Mouse (Mus musculus) ovary, postnatal 10 days (tissue): ENCODE measurements at regions not wholly inside any gene's neighbourhood (a gene's known extent, or its start where the extent isn't known, plus 50 kb on each side); places are given as distances from the start of the nearest gene placed in this dataset.

ENCODE experiments used
- DNase-seq: peaks from one replicate; pipeline ENCODE4 v3.0.0; 2022; ENCODE audit warnings: low spot score

- no peak for DNase-seq
These were observed 65.7 kb upstream of the Zeb2 start for GRCm38 (mm10) chr2:45182876-45183275.

DNA sequence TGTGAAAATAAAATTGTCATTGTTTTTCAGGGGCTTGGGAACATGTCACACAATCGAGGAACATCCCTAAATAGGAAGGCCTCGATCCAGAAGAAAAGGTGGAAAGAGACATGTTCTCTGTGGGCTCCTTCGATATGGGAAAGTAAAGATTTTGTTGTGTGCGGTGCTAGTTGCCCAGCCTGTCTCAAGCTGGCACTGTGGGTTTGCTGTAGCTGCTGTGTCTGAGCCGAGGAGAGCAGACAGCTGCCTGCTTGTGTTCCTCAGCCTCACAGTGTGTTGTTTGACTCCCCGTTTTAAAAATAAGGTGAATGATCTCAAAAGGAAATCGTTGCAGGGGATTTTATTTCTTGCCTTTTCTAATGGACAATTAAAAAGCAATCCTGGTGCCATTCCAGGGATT is 64.4 kb upstream of the Zeb2 start:
- no peak for DNase-seq

DNA sequence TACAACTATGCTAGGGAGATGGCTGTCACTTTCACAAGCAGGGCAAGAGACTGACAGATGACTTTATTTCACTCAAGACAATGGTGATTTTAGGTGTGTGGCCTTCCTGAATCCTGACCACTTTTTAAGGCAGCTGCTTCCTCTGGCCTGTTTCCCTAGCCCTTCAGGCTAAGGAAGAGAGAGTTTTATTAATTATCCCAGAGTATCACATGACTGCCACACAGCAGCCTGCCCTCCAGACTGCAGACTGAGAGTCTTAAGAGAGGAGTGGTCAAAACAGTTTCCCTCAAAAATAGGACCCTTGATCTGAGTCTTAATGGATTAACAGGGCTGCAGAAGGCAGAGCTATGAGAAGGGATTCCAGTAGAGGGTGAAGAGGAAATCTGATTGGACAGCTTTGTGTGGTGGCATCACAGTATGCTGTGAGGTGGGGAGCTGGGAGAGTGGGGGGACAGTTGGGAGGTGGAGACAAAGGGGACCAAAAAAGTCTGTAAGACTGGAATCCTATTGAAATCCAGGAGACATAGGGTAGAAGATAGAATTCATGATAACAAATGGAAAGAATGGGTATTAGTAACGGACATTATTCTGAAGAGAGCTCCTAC is 61.8 kb upstream of the Zeb2 start:
- no peak for DNase-seq

GRCm38 (mm10) chr2:45172382-45172781 is 55.2 kb upstream of the Zeb2 start:
- no peak for DNase-seq

- no peak for DNase-seq
These were observed 54.5 kb upstream of the Zeb2 start for GRCm38 (mm10) chr2:45171520-45172173.

- no peak for DNase-seq
These were observed 53.1 kb upstream of the Zeb2 start for GRCm38 (mm10) chr2:45170272-45170671.

DNA sequence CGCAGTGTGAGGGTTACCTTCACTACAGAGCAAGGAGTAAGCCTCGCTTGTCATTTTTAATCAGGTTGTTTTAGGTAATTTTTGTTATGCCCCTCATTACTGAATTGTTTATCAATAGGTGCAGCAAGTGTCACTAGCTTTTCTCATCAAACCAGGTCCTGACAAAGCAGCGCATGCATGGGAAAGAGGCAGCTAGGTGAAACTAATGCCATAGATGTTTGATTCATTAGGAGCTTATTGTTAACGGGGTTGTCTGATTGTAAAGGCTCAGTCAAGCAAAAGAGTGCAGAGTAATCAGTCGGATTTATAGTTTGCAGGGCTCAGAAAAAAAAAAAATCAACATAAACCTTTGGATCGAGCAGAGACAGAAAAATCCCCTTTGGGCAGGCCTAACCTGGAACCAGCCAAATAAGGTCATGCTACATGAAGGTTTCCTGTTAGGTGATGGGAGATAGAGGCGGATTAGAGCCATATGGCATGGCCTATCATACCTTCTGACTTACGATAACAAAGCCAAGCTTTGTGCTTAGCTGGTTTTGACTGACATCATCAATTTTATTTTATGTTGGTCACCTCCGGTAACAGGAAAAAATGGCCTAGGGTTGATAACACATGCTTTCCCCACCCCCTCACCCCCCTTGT is 52.4 kb upstream of the Zeb2 start:
- DNase-seq, result no peak

DNA sequence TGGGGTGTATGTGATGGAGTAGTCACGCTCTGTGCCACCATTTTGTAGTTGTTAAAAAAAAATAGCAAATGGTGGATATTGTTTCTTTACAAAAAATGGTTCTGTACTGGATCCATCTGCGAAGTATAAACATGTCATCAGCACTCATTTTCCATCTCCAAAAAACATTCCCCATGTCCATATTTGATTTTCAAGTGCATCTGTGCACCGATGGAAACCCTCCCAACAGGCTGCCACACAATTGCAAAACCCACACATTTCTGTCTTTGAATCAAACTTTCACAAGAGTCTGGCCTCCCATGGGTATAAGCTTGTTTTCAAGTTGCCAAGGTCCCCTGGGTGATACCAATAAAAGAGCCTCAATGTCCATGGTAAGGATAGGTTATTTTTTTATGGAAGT is 51.4 kb upstream of the Zeb2 start:
- DNase-seq, result no peak
